9 mouse cellular contexts compared by ENCODE assay signal in genomic region chr11:81454921-81455320, GRCm38 (mm10).
DNase-seq lines count a peak whose midpoint lies in the region.
"Had no signal": no experiment of that assay in that cellular context is flagged by ENCODE, and none has a peak within 500 bp of the region (broad histone marks: within the 10 kb centered on the region; RNA-seq: fewer than 3 reads in every experiment).

No protein-coding gene starts in this region.

- peak; percentile 60 for DNase-seq in left cerebral cortex, postnatal 4 days
- DNase-seq in left cerebral cortex, adult 9 months (ENCODE audit: low spot score in 2 of 2), result no peak
- peak; percentile 19 for DNase-seq in cerebellum, adult 11 months
- DNase-seq in cerebellum, adult 9-10 months, result peak; percentile 30
- DNase-seq in kidney, postnatal 36 days, result peak; percentile 21 to 45
- DNase-seq in ovary, postnatal 10 days (ENCODE audit: low spot score), result no peak
- DNase-seq in thymus, postnatal 14 days, result no peak
- DNase-seq: adrenal gland, postnatal 25 days; heart, postnatal 4 days had no signal

- intact Hi-C loops in left cerebral cortex, postnatal 4 days (cut with DNase I), result no loop called here

Comparison
In these comparisons a context has a peak if more than half of its experiments do, and no peak if none do; other contexts are left out.
1. DNase-seq: peak in left cerebral cortex, postnatal 4 days (single experiment), cerebellum, adult 11 months (single experiment), cerebellum, adult 9-10 months (single experiment) and kidney, postnatal 36 days (2 of 2); none in left cerebral cortex, adult 9 months (0 of 2), ovary, postnatal 10 days (single experiment) and thymus, postnatal 14 days (single experiment).